Mouse (Mus musculus): ENCODE measurements at regions not wholly inside any gene's neighbourhood (a gene's known extent, or its start where the extent isn't known, plus 50 kb on each side); places are given as distances from the start of the nearest gene placed in this dataset.

GRCm38 (mm10) chr16:65631680-65632079 is 69.2 kb upstream of the Chmp2b start:
- TF ChIP-seq GATA1 (IDR thresholded peaks at IDR 0.05; ENCODE audit: borderline replicate concordance, low read length) (no peak), FLI1 (IDR thresholded peaks at IDR 0.05; ENCODE audit: low read length) (no peak)

Data from megakaryocyte, embryonic 14.5 days (primary cell).